Mouse (Mus musculus): ENCODE results near the gene Phc2. TPM values are rescaled to one million over a fixed set of nuclear protein-coding genes. Genes with fewer than 3 reads are reported as not detected.

The Phc2 gene
- 131 to 141 TPM (median 135 TPM) in 4 replicates for total RNA-seq (2023; ENCODE audit: inconsistent age)

GRCm38 (mm10) chr4:128654505-128655381 lies at the start of gene Phc2:
TSS of gene Phc2 (plus strand) at chr4:128654702.

DNA sequence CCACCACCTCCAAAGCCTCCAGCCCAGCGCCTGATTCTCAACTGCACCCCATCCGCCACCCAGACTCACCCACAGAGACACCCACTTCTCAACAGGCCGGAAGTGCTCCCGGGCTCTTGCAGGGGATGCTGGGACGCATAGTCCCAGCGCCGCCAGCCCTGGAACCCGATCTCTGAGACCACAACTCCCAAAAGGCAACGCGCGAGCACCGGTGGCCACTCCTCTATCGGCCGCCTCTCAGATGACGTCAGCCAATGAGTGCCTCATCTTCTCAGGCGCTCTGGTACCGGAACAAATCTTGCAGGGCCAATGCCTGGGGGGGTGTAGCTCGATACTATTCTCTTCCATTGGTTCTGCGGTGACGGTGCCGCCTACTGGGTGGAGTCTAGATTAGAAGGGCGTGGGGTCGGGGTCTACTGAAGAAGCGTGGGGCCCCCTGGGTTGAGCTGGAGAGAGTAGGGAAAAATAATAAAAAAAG lies 44.5 kb upstream of the Phc2 start, which contains the start of gene Zscan20:
Gene Zscan20, minus strand, starts transcription at position 174 of the 478 bp plus-strand sequence.

DNA sequence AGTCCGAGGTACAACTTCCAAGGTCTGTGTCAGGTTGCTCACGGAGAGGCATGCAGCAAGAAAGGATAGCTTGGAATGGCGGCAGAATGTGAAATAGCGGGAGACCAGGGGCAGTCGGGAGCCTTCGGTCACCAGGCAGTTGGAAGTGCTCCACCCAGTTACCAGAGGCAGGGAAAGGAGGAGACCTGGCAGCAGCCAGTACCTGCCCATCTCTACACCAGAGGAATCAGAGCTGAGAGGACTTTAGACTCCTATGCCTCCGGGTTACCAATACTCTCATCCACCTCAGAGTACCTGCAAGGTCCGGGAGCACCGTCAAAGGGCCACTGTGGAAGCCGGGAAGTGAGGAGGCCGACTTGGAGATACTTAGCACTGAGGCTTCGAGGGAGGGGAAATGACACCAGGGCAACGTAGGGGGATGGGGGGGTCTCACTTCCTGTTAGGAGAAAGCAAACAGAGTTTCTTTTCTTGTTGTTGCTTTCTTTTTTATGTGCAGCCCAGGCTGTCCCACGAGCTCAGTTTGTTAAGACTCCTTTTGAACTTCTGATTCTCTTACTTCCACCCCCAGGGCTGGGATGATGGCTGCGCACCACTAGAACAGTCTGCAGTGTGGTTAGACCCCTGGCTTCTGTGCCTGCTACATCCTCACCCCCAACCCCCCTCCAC lies 36.1 kb upstream of the Phc2 start, which contains the start of gene Tlr12:
Gene Tlr12, minus strand, starts transcription at position 374 of the 666 bp plus-strand sequence.

GRCm38 (mm10) chr4:128755064-128755463 lies 100.6 kb downstream of the Phc2 start, which contains the start of gene A3galt2:
TSS of gene A3galt2 (plus strand) at chr4:128755364.

Other genes with a start within 250 kb of the Phc2 start
- gene Zscan20, start 44.6 kb upstream of the Phc2 start, total RNA-seq (2023; ENCODE audit: inconsistent age), result 22.4 to 27.5 TPM (median 25.8 TPM) in 4 replicates
- 1.7 to 2.8 TPM (median 2.3 TPM) in 4 replicates for gene Tlr12, start 36.1 kb upstream of the Phc2 start, total RNA-seq (2023; ENCODE audit: inconsistent age)
- 3.0 to 4.6 TPM (median 3.5 TPM) in 4 replicates for gene A3galt2, start 100.7 kb downstream of the Phc2 start, total RNA-seq (2023; ENCODE audit: inconsistent age)
- 41.0 to 49.4 TPM (median 44.2 TPM) in 4 replicates for gene Zfp362, start 151.3 kb downstream of the Phc2 start, total RNA-seq (2023; ENCODE audit: inconsistent age)
- gene Trim62, start 228.9 kb downstream of the Phc2 start, total RNA-seq (2023; ENCODE audit: inconsistent age), result 1.6 to 2.8 TPM (median 2.6 TPM) in 4 replicates

Data from B cell, adult (primary cell).